ENCODE assay signal across 7 mouse cellular contexts in genomic region chr11:78826442-78827013, GRCm38 (mm10). TPM values are rescaled to one million over a fixed set of nuclear protein-coding genes. Genes with fewer than 3 reads are reported as not detected.
A peak's percentile ranks its signal among the peaks of the same experiment; 100 is the strongest.
DNase-seq lines count a peak whose midpoint lies in the region; ATAC-seq lines count a peak whose summit lies in the region.

Lyrm9 (plus strand) TSS chr11:78826584.

- ATAC-seq in intestine, embryonic 14.5 days (replicated peaks; ENCODE audit: low FRiP score, low TSS enrichment, low read depth), result peak; percentile 83

- H3K36me3 ChIP-seq in intestine, embryonic 14.5 days (ENCODE audit: control insufficient read depth, insufficient read depth, low read length), result no peaks in the 10 kb centered on the region

- H3K27me3 ChIP-seq in intestine, embryonic 14.5 days (replicated peaks; ENCODE audit: control insufficient read depth, insufficient read depth, low read length), result no peaks in the 10 kb centered on the region

- peak; percentile 97 to 100 for DNase-seq in adrenal gland, adult (ENCODE audit: inconsistent age in 2 of 2, low spot score in 1 of 2)
- DNase-seq in embryo, embryonic 10.5 days (ENCODE audit: low spot score), result peak; percentile 94
- DNase-seq in gastrocnemius, postnatal 25 days, result peak; percentile 93
- peak; percentile 100 for DNase-seq in intestine, embryonic 14.5 days (ENCODE audit: low spot score)
- peak; percentile 94 to 96 for DNase-seq in left cerebral cortex, postnatal 14 days (ENCODE audit: low spot score in 2 of 2)
- DNase-seq in mesoderm, embryonic 11.5 days (ENCODE audit: low read depth, low spot score), result peak; percentile 93
- peak; percentile 85 for DNase-seq in right cerebral cortex, postnatal 36 days (ENCODE audit: low spot score in 2 of 2)

- under 1% methylated on average over 51 of the region's 51 CpGs for WGBS in intestine, embryonic 14.5 days

- H3K9ac ChIP-seq in intestine, embryonic 14.5 days (ENCODE audit: low read length), result peak within 1 kb of the TSS; percentile 64

- H3K4me3 ChIP-seq in intestine, embryonic 14.5 days (ENCODE audit: low read depth, low read length), result peak within 1 kb of the TSS; percentile 57

- intact Hi-C loops in left cerebral cortex, postnatal 14 days (cut with DNase I), result loop anchor here (5.0 kb wide), 5 partner anchors 34 to 269 kb away; partner anchors contain the start of genes Ccnq and Nlk

- H3K27ac ChIP-seq in intestine, embryonic 14.5 days (ENCODE audit: low read depth), result no peak within 1 kb of the TSS

- no peaks in the 10 kb centered on the region for H3K9me3 ChIP-seq in intestine, embryonic 14.5 days (ENCODE audit: control insufficient read depth, low read length)

- peak within 1 kb of the TSS; percentile 83 for H3K4me2 ChIP-seq in intestine, embryonic 14.5 days (ENCODE audit: low read length)

- peaks cover 9% of the 10 kb centered on the region for H3K4me1 ChIP-seq in intestine, embryonic 14.5 days (replicated peaks; ENCODE audit: control insufficient read depth, insufficient read depth, low read length)

RNA-seq across cellular contexts. Expression of gene Lyrm9, which starts in this region (rescaled TPM):
- total RNA-seq in gastrocnemius, postnatal 25 days (2021), result 10 to 100 TPM; 10.8 to 14.5 TPM
- polyA plus RNA-seq in intestine, embryonic 14.5 days (2014; fragmentation: Nextera tagmentation; extraction: Ambion mirVana), result 13.0 and 14.2 TPM in 2 replicates
- 10 to 100 TPM; 29.3 to 29.4 TPM for total RNA-seq in left cerebral cortex, postnatal 14 days (2021)
